Mouse (Mus musculus) left cerebral cortex, adult 2 months (tissue): ENCODE data around the gene Alg12. TPM values are rescaled to one million over a fixed set of nuclear protein-coding genes. Genes with fewer than 3 reads are reported as not detected.

ENCODE experiments used
- DNase-seq, 2 experiments: peaks; one replicate each; pipeline ENCODE4 v3.0.0; 2021 to 2022; ENCODE audit warnings: low spot score in 2 of 2, mixed read lengths in 1 of 2; ENCODE audit errors: extremely low spot score in 1 of 2
- H3K27ac ChIP-seq: fragments of 200-600 bp; 2 replicates; pipeline ENCODE4 v1.8.1; 2022
- H3K4me3 ChIP-seq: fragments of 200-600 bp; 2 replicates; pipeline ENCODE4 v1.8.1; 2022
- CTCF ChIP-seq: fragments of 200-600 bp; IDR thresholded peaks from 2 replicates; pipeline ENCODE4 v1.8.1; 2022; ENCODE audit warnings: antibody characterized with exemption, mild to moderate bottlenecking, moderate library complexity
- intact Hi-C: fragments of 180-260 bp; cut with DNase I; formaldehyde crosslinking; loops from one replicate; pipeline ENCODE4 v1.15.1; 2025
- total RNA-seq, 2 experiments: library from RNA; stranded (reverse); gene quantifications; 2 replicates each; pipeline ENCODE4 v1.2.3; 2021

The Alg12 gene
- total RNA-seq, 2 experiments from 2014 or later: 13.3 to 14.4 TPM

- H3K27ac ChIP-seq: no peak overlapping the region
- H3K4me3 ChIP-seq: no peak overlapping the region
- no peak for TF ChIP-seq CTCF
- DNase-seq: no peak
- intact Hi-C loops: no loop called here
Measured at GRCm38 (mm10) chr15:88853106-88853505, 34.0 kb upstream of the Alg12 start.

DNA sequence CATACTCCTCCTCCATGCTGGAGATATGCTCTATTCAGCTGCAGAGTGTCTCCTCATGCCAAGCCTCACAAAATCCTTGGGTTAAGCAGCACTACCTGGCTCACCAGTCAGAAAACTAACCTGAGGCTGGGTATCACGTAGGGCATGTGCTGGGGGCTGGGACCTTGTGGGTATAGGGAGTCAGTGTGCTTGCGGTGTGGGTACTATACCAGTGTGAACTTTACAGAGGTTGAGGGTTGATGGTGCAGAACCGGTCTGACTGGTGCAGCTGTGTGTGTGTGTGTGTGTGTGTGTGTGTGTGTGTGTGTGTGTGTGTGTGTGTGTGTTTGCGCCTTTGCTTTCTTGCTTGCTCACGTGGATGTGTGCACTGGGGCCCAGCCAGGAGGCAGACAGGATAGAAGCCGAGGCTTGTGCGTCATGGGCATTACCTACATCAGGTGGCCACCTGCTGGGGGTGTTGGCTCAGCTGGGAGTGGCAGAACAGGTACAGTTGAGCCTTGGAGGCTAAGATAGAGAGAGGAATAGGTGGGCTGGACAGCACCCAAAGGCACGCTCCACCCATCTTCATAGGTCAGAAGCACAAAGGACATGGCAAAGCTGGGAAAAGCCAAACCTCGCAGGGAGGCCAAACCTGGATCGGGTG lies 32.5 kb upstream of the Alg12 start:
- Histone ChIP-seq H3K4me3 (no peak overlapping the region), H3K27ac (peak overlapping the region; percentile 83)
- intact Hi-C loops: no loop called here
- TF ChIP-seq CTCF: no peak
- DNase-seq: no peak

- TF ChIP-seq CTCF: no peak
- DNase-seq: no peak
- H3K4me3 ChIP-seq: no peak overlapping the region
- intact Hi-C loops: no loop called here
- peak overlapping the region; percentile 83 for H3K27ac ChIP-seq
Measured at GRCm38 (mm10) chr15:88851076-88851475, 32.0 kb upstream of the Alg12 start.

DNA sequence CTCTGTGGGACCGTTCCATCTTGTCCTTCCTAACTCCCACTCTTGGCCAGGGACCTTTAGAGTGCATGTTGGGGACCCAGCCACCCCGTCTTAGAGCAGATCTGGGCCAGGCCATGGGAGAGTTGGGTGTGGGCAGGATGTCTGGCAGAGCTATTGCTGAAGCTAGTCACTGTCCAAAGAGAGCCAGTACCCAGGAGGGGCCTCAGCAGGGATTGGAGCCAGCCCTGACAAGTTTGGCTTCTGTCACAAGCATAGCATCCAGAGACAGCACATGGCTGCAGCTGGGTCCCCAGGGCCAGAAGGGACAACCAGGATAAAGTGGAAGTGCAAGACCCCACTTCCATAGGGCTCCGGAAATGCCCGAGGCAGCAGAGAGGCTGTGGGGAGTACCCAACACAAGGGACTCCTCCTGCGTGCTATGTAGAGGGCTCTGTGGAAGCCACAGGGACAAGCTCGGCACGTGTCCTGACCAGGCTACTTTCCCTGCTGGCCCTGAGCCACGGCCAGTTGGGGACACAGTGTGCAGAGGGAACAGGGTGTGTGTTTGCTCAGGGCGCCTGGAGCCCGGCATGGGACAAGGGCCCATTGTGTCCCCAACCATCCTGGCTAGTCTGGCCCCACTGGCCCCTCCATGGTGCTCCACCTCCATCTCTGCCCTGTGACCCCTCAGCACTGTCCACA lies 31.2 kb upstream of the Alg12 start:
- H3K27ac ChIP-seq: peak overlapping the region; percentile 83
- H3K4me3 ChIP-seq: no peak overlapping the region
- no peak for TF ChIP-seq CTCF
- DNase-seq: peak; percentile 73 to 78
- intact Hi-C loops: no loop called here

- intact Hi-C loops: no loop called here
Measured at GRCm38 (mm10) chr15:88849621-88850020, 30.5 kb upstream of the Alg12 start.

DNA sequence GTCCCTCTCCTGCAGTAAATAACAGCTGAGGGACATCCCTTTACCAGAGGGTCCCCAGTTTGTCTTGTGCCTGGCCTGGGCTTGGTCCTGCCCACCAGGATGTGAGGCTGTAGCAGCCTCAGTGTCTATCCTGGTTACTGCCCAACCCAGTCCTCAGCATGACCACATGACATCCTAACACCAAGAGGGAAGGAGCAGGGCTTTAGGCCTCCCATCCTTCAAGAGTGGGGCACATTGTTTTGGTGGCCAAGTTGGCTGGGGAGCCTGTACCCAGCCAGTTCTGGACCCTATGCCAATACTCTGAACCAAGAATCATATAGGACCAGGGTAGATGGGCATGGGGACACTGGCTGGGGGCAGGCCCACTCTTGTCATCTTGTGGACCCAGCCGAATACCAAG lies 29.5 kb upstream of the Alg12 start:
- intact Hi-C loops: no loop called here
- DNase-seq: no peak
- no peak overlapping the region for H3K27ac ChIP-seq
- H3K4me3 ChIP-seq: no peak overlapping the region
- no peak for TF ChIP-seq CTCF

More at GRCm38 (mm10) chr15:88849621-88850020, 30.5 kb upstream of the Alg12 start:
- no peak for TF ChIP-seq CTCF
- Histone ChIP-seq H3K27ac (peak overlapping the region; percentile 83), H3K4me3 (no peak overlapping the region)
- no peak for DNase-seq

DNA sequence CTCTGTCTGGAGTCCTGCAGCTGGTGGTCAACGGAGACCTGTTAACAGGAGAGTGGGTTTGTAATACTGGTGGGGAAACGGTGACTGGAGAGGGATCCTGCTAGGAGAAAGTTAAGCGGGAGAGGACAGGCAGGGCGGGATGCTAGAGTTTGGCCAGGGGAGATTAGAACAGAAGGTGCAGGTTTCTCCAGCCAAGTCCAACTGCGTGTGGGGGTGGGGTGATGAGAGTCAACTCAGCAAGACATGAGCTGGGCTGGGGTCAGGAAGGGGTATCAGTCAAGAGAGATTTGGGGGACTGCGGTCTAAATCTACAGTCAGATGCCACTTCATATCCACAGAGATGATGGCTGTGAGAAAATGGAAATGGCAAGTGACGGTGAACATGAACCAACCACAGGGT lies 25.8 kb upstream of the Alg12 start:
- no peak for TF ChIP-seq CTCF
- no peak for DNase-seq

DNA sequence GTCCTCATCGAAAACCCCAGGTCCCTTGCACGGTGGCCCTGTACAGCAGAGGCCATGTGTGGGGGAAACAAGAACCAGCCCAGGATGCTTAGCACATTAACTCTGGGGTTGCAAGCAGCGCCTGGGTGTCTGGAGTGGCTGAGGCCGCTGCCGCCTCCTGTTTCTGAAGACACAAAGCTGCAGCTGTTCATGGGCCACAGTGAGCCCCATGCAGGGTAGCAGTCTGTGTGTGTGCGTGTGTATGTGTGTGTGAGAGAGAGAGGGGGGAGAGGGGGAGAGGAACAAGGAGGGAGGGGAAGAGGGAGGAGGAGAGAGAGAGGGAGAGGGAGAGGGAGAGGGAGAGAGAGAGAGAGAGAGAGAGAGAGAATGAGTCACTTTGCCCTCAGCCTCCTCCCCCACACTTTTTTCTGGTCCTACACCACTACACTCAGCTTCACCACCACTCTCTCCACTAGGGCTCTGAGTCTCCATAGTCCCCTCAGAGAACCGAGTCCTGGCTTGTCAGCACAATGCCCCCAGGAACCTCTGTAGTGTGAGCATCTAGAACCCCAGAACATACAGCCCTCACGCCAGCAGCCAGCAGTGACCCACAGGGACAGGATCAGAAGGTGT lies 24.5 kb upstream of the Alg12 start:
- peak; percentile 35 to 37 for DNase-seq
- intact Hi-C loops: no loop called here
- TF ChIP-seq CTCF: peak; percentile 8
- H3K27ac ChIP-seq: no peak overlapping the region; the same call in 1 of the 2 replicates
- H3K4me3 ChIP-seq: no peak overlapping the region

More for the DNA sequence above, 25.8 kb upstream of the Alg12 start:
- intact Hi-C loops: no loop called here
- Histone ChIP-seq H3K4me3 (no peak overlapping the region), H3K27ac (no peak overlapping the region)

GRCm38 (mm10) chr15:88842300-88842673 lies 23.2 kb upstream of the Alg12 start:
- no peak for DNase-seq
- intact Hi-C loops: no loop called here
- Histone ChIP-seq H3K27ac (peak overlapping the region; percentile 16; the same call in 1 of the 2 replicates), H3K4me3 (no peak overlapping the region)
- TF ChIP-seq CTCF: no peak

DNA sequence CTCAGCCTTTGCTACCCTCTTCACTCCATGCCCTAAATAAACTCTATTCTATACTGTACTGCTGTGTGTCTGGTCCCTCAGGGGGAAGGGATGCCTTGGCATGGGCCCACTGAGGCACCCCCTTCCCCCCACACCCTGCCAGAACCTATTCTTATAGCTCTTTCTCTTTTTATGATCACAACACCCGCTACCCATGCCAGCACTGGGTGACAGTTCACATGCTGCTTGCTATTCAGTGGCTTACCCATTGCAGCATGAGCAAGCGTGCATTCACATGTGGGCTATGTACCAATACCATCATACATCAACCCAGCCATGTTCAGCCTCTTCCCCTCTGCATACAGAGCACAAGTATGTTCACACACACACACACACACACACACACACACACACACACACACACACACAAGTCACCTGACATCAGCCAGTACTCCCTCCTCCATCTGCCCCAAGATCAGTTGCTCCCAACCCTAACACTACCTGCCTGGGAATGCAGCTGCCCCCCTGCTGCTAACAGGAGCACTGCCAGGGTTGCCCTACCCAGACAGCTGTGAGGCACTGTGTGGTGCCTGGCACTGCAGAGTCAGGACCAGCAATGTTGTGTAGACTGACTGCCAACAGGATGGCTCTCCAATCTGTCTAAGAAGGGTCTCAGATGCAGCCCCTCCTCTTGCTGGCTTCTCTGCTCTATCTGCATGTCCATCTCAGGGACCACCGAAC lies 22.6 kb upstream of the Alg12 start:
- no peak for TF ChIP-seq CTCF
- intact Hi-C loops: no loop called here
- DNase-seq: no peak
- Histone ChIP-seq H3K27ac (peak overlapping the region; percentile 16; the same call in 1 of the 2 replicates), H3K4me3 (no peak overlapping the region)

DNA sequence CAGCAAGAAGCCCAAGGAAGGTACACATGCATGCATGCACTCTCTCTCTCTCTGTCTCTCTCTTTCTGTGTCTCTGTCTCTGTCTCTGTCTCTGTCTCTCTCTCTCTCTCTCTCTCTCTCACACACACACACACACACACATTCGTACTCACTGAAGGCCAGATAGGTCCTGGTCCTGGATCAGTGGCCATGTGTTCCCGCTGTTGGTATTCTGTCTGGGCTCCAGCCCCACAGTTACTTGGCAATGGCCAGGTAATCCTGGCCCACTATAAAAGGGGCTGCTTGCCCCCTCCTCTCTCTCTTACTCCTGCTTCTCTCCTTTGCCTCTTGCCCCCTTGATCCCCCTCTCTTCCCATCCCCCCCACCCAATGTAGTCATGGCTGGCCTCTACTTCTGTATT lies 22.0 kb upstream of the Alg12 start:
- no peak overlapping the region for H3K27ac ChIP-seq
- no peak for DNase-seq
- intact Hi-C loops: no loop called here
- TF ChIP-seq CTCF: no peak
- H3K4me3 ChIP-seq: no peak overlapping the region

DNA sequence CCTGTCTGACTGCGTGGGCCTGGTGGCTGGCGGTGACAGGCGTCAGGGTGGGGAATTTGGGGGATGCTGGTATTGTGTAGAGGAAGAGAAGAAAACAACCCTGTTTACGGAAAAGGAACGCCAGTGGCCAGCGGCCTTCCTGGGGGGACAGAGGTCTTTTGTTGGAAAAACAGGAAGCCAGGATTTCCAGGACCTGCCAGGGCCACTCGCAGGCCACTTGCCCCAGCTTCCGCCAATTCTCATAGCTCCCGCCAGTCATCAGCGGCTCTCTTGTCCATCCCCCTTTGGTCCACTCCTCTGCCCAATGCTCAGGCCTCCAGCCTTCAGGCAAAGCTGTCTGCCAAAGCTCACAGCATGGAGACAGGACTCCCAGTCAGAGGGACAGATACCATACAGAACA lies 21.0 kb upstream of the Alg12 start:
- intact Hi-C loops: no loop called here
- peak overlapping the region; percentile 91 for H3K27ac ChIP-seq
- no peak for TF ChIP-seq CTCF
- no peak for DNase-seq
- no peak overlapping the region for H3K4me3 ChIP-seq
